Mouse (Mus musculus) megakaryocyte, embryonic 14.5 days (primary cell): ENCODE measurements around the gene Gtpbp4.
"Not testable (repeated sequence)": the region's sequence is repeated elsewhere in the genome, so short reads cannot be mapped to it uniquely, and the experiment has no call there.

ENCODE experiments used
- FLI1 ChIP-seq: IDR thresholded peaks from 2 replicates; pipeline ENCODE4 v1.6.1; 2012; ENCODE audit warnings: low read length, inconsistent platforms, mixed read lengths
- GATA1 ChIP-seq: IDR thresholded peaks from 3 replicates; pipeline ENCODE4 v1.6.1; 2012; ENCODE audit warnings: mixed read lengths, low read length, inconsistent platforms, borderline replicate concordance

- not testable (repeated sequence) for TF ChIP-seq GATA1, FLI1
These were observed 58.2 kb downstream of the Gtpbp4 start for GRCm38 (mm10) chr13:8937611-8938140.
